Mouse (Mus musculus) natural killer cell, adult 2 months (primary cell): ENCODE results near the gene Bfsp2.
"Not testable (repeated sequence)": the region's sequence is repeated elsewhere in the genome, so short reads cannot be mapped to it uniquely, and the experiment has no call there.

Experiments
- DNase-seq, 2 experiments: peaks; one replicate each; pipeline ENCODE4 v3.0.0; 2022; ENCODE audit warnings: low spot score in 2 of 2

Gene Bfsp2

DNA sequence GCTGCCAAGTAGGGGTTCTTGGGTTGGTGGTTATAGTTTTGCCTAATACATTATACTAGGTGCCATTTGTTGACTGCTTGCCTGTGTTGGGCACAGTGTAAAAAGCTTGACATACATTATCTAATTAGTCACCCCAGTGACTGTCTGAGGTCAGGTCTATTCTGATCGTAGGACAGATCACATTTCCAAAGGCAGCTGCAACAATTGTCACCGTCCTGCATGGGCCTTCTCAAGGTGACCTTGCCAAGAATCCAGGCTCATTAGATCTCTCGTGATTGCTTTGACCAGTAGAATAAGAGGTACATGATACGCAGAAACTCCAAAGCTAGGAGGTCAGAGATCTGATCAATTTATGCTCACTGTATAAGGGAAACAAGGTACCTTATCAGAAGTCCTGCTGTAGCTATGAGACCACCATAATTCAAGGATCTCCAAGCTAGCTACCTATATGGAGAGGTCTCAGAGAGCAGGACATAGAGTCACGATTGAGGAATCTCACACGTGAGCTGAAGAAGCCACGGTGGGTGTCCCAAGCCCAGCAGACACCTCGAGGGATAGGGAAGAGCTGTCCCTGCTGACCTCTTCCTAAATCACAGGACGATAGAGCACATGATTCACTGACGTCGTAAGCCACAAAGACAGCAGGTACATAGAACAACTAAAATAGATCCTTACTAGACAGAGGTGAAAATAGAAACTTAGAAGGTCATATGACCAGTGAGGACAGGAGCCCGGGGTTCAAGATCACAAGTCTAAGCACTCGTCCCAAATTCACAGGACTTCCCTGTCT lies 49.6 kb downstream of the Bfsp2 start:
- no peak for DNase-seq

- peak in 1 of 2 experiments; percentile 63 for DNase-seq
These were observed 53.8 kb downstream of the Bfsp2 start for GRCm38 (mm10) chr9:103426425-103426824.

DNA sequence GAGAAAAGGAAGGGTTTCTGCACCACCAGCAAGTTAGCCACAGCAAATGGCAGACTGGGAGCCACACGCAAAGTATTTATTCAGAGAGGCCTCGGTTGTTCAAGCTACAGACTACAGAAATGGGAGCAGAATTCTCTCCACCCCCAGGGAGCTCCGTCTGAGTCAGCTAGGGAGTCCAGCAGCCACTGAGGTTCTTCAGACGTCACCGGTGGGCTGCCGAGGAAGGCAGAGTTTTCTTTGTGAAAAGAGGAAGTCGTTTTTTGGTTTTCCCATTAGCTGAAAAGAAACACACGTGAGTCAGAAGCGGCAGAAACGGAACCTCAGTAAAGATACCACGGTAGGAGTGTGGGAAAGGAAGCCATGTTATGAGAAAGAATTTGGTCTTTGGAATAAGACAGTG lies 55.4 kb downstream of the Bfsp2 start:
- DNase-seq = peak; percentile 24 to 68

GRCm38 (mm10) chr9:103423951-103424350 lies 56.3 kb downstream of the Bfsp2 start:
- peak in 1 of 2 experiments; percentile 11 for DNase-seq

- DNase-seq = no peak
These were observed 56.8 kb downstream of the Bfsp2 start for GRCm38 (mm10) chr9:103423384-103423783.

GRCm38 (mm10) chr9:103422847-103423246 lies 57.4 kb downstream of the Bfsp2 start:
- DNase-seq = no peak

DNA sequence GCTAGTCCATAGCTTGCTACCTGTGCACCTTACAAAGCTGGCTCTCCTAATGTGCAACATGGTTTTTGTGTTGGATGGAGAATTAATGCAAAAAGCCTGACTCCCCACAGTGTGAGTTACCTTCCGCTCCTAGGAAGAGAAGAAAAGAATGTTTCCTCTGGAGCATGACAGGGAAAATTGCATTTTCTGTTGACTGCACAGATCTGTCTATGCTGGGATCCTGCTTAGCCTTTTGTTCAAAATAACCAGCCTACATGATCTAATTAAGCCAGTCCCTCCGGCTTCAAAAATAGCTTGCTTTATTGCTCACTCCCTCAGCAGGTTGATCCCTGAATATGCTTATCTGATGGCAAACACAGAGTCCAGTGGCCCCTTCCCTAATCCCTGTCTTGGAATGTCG lies 59.4 kb downstream of the Bfsp2 start:
- no peak for DNase-seq

- no peak for DNase-seq
These were observed 61.4 kb downstream of the Bfsp2 start for GRCm38 (mm10) chr9:103418786-103419185.

DNA sequence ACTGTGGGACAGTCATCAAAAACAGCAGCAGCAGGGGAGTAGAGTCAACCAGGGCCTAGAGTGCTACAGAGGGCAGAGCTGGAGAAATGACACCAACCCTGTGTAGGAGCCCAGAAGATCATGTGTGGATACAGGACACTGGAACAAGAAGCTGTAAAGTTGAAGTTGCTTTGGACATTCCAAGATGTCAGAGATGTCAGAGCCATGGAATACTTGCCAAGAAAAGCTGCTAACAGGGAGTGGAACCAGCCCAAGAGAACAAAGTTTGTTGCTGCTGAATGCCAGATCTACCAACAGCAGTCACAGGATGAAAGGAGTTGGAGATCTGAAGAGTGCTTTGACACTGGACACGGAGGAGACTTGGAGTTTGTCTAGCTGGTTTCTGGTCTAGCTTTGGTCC lies 62.0 kb downstream of the Bfsp2 start:
- DNase-seq = not testable (repeated sequence)

- DNase-seq = no peak
These were observed 66.8 kb downstream of the Bfsp2 start for GRCm38 (mm10) chr9:103413457-103413856.

DNA sequence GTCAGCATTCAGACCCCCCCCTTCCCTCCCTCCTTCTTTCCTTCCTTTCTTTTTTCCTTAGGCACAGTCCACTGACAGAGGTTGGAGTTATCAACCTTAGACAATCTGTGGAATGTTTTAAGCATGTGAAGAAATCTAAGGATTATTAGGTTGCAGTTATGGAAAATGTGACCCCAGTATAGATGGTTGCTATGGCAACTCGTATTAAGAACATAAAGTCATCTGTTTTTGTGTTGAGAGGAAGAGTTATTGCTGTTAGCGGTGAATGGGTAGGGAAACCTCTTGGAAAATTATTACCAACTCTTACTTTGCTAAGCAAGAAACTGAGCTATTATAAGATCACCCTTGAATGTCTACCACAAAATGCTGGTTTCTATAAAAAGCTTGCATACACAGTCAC lies 71.1 kb downstream of the Bfsp2 start:
- DNase-seq = no peak

DNA sequence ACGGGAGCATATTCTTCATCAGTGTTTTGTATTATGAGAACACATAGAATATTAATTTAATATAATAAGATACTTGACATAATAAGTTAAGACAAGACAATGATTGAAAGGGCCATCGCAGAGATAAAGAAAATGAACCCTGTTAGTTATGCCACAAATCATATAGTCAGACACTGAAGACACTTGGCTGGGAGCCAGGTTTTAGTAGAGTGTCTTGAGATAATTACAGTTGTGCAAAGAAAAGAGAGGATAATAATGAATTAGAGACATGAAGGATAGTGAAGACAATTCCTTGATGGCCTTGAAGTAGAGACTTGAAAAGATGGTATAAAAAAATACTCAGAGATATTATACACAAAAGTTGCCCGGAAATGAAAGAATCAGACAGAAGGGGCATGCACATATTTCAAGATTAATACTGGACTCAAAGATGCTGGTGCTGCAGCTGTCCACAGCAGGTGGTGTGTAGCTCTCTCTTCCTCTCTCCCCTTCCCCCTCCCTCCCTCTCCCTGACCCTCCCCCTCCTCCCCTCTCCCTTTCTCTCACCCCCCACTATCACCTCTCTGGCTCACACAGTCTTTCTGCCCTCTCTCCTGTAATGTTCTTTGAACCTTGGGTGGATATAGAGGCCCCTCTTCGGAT lies 72.0 kb downstream of the Bfsp2 start:
- DNase-seq = no peak

DNA sequence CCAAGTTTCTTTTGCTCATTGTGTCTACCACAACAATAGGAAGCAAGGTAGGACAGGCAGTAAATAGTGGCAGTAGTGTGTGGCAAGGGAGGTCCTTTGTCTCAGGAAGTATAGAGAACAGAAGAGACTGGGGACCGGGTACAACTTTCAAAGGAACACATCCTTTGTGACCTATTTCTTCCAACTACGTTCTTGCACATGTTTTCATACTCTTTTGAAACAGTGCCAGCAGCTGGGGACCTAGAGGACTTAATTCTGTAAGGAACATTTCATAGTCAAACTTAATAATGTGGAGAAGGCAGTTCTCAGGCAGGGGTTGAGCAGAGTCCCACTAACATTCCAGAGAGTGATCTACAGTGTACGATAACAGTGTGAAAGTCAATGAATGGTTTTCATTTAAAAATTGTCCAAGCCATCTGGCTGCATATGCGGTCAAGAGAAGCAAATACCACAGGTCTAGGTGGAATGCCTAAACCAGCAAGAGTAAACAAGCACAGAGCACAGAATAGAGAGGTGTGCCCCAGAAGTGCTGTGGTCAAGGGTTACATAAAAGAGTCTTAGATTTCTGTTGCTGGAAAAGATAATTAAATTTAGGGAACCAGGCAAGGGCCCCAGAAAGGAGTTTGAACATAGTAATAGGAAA lies 76.8 kb downstream of the Bfsp2 start:
- no peak for DNase-seq

DNA sequence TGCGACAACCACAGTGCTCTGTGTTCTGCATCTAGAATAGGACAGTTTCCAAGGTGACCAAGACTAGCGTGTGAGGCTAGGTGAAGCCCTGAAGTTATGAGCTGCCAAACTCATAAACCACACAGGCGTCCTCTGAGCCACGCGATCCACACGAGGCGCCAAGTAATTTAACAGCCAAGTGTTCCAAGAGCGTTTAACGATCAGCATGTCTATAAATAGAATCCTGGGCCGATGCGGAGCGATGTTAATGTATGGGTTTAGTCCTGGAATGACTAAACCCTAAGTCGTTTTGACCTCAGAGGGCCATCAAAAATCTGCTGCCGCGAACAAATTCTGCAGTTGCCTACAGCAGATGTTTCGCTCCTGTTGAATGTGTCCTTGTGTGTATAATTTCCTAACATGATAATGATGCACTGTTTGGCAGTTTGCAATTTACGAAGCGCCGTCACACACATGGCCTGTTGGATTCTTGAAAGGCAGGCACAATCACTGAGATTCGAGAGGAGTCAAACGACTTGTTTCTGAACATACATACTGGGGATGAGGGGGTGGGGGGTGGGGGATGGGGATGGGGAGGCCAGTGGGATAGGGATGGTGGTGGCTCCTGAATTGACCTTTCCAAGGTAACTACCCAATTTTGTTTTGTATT lies 81.6 kb downstream of the Bfsp2 start:
- DNase-seq = no peak

DNA sequence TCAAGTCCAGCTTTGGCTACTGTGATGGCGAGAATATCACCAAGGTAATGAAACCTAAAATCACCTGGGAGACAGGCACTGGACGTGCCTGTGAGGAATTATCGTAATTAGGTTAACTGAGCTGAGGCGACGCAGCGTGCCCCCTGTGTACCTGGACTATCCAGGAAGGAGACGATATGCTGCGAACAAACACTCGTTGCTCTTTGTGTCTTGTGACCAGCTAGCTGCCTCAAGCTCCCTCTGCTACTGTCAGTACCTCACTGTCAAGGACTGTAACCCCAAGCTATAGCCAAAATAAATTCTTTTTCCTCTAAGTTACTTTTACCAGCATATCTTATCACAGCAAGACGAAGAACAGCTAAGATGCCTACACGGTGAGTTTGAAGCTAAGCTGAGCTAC lies 87.0 kb downstream of the Bfsp2 start:
- DNase-seq = no peak

- DNase-seq = no peak
These were observed 88.3 kb downstream of the Bfsp2 start for GRCm38 (mm10) chr9:103391796-103392372.

GRCm38 (mm10) chr9:103389261-103389660 lies 91.0 kb downstream of the Bfsp2 start:
- no peak for DNase-seq

DNA sequence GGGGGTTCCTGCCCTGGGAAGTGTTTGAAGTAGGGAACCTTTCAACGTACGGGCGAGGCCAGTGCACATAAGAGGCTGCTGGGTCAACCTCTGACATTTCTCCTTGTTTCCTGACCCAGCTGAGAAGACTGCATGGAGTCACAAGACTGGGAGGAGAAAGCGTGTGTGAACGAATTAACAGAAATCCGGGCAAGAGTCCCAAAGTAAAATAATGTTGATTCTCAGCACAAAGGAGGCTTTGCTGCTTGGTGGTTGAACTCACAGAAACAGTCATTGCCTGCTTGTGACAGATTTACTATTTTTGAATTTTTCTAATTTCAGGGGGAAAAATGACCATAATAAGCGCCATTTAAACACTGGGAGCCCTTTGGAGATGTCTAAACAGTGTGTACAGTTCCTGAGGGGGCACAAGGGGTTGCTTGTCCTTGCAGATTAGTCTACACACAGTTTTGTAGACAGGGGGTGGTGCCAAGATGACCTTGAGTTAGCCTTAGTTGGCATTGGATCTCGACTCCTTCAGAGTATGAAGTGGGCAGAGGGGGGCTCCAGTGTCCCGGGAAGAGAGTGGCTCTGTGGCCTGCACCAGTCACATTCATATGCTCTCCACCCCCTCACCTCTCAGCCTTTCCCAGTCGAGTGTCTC lies 93.1 kb downstream of the Bfsp2 start:
- no peak for DNase-seq

DNA sequence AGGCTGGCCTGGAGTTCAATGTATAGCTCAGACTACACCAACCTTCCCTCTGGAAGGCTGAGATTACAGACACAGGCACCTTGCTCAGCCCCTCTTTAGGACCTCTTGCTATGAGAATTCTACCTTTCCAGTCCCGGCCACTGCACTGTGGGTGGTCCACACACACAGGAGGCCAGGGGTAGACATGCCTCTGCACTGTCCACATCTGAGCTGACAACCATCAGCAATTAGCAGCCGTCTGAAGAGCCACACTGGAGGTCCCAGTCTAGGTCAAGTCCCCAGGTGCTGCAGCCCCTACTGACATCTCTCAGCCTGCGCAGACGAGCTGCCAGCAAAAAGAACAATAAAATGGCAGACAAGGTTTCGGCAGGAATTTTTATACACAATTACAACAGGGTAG lies 93.6 kb downstream of the Bfsp2 start:
- no peak for DNase-seq

DNA sequence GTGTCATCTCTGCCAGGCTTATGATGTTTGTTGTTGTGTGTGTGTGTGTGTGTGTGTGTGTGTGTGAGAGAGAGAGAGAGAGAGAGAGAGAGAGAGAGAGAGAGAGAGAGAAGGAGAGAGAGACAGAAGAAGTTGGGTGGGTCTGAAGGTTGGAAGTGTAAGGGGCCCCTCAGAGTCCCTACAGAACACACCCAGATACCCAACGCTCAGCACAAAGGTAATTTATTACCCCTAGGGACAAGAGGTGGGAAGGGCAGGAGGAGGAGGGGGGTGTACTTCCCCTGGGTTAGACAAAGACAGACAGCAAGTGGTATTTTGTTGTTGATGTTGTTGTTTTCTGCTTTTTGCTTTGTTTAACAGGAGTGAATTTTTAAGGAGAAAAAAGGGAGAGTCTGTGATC lies 94.6 kb downstream of the Bfsp2 start:
- DNase-seq = no peak

GRCm38 (mm10) chr9:103384141-103384796 lies 96.0 kb downstream of the Bfsp2 start:
- DNase-seq = no peak
